Mouse (Mus musculus) forebrain, embryonic 13.5 days (tissue): Measurements from ENCODE around the gene Lix1l. TPM values are rescaled to one million over a fixed set of nuclear protein-coding genes. Genes with fewer than 3 reads are reported as not detected.
A peak's percentile ranks its signal among the peaks of the same experiment; 100 is the strongest.

Experiments used
- ATAC-seq: fragments of 200-750 bp; cut with Nextera tagmentation; 2 replicates; pipeline ENCODE4 v1.8.0; 2017
- H3K27ac ChIP-seq: fragments of 300-500 bp; sonication (generic); 2 replicates; pipeline ENCODE4 v1.5.1; 2015; ENCODE audit warnings: inconsistent platforms, mild to moderate bottlenecking, moderate library complexity
- H3K27me3 ChIP-seq: fragments of 300-500 bp; sonication (generic); 2 replicates; pipeline ENCODE4 v1.6.1; 2015; ENCODE audit warnings: mild to moderate bottlenecking, inconsistent platforms
- H3K36me3 ChIP-seq: fragments of 300-500 bp; sonication (generic); 2 replicates; pipeline ENCODE4 v1.6.1; 2015; ENCODE audit warnings: mild to moderate bottlenecking, inconsistent platforms; ENCODE audit not compliant: poor library complexity, severe bottlenecking
- H3K4me1 ChIP-seq: fragments of 300-500 bp; sonication (generic); 2 replicates; pipeline ENCODE4 v1.6.1; 2015; ENCODE audit warnings: inconsistent platforms
- H3K4me2 ChIP-seq: fragments of 300-500 bp; sonication (generic); 2 replicates; pipeline ENCODE4 v1.6.1; 2015; ENCODE audit warnings: inconsistent platforms, mild to moderate bottlenecking, moderate library complexity
- H3K4me3 ChIP-seq: fragments of 300-500 bp; sonication (generic); 2 replicates; pipeline ENCODE4 v1.5.1; 2015; ENCODE audit warnings: mild to moderate bottlenecking, inconsistent platforms
- H3K9ac ChIP-seq: fragments of 300-500 bp; sonication (generic); 2 replicates; pipeline ENCODE4 v1.6.1; 2015; ENCODE audit warnings: mild to moderate bottlenecking, inconsistent platforms
- H3K9me3 ChIP-seq: fragments of 300-500 bp; sonication (generic); replicated peaks from 2 replicates; pipeline ENCODE4 v1.6.1; 2016; ENCODE audit warnings: inconsistent platforms
- WGBS: fragments of 180-500 bp; shearing (Covaris S2); methylation state at CpG from one replicate; pipeline ENCODE4 v1.1.7; 2015; 5-methylcytosine and 5-hydroxymethylcytosine counted together
- polyA plus RNA-seq: library from polyadenylated mRNA; unstranded; fragments of >200 nt; fragmentation: Nextera tagmentation; extraction: Ambion mirVana; gene quantifications from 2 replicates; pipeline ENCODE4 v1.2.1, GENCODE M21; 2015

Gene Lix1l
- polyA plus RNA-seq, 1 experiment from 2014 or later: 7.2 TPM

GRCm38 (mm10) chr3:96569966-96570605 lies 30.9 kb upstream of the Lix1l start:
- H3K27ac ChIP-seq: no peak overlapping the region
- no peaks in the 10 kb centered on the region for H3K27me3 ChIP-seq
- no peak for ATAC-seq
- H3K36me3 ChIP-seq: no peaks in the 10 kb centered on the region
- H3K9ac ChIP-seq: no peak overlapping the region
- no peak overlapping the region for H3K4me3 ChIP-seq
- no peak overlapping the region for H3K4me2 ChIP-seq
- WGBS: 88% methylated on average over 11 of the region's 11 CpGs
- no peaks in the 10 kb centered on the region for H3K9me3 ChIP-seq
- H3K4me1 ChIP-seq: no peaks in the 10 kb centered on the region

- Histone ChIP-seq H3K27ac (no peak overlapping the region), H3K4me3 (no peak overlapping the region), H3K9me3 (no peaks in the 10 kb centered on the region), H3K36me3 (no peaks in the 10 kb centered on the region), H3K4me2 (no peak overlapping the region), H3K9ac (no peak overlapping the region), H3K4me1 (no peaks in the 10 kb centered on the region), H3K27me3 (no peaks in the 10 kb centered on the region)
- ATAC-seq: no peak
- WGBS: 84% methylated on average over 7 of the region's 7 CpGs
Observed at GRCm38 (mm10) chr3:96570643-96571042, 30.3 kb upstream of the Lix1l start.

- Histone ChIP-seq H3K4me2 (no peak overlapping the region), H3K36me3 (no peaks in the 10 kb centered on the region), H3K27me3 (no peaks in the 10 kb centered on the region), H3K27ac (no peak overlapping the region), H3K9me3 (no peaks in the 10 kb centered on the region), H3K9ac (no peak overlapping the region), H3K4me3 (no peak overlapping the region), H3K4me1 (peaks cover 3% of the 10 kb centered on the region; the same call in 1 of the 2 replicates)
- 70% methylated on average over 2 of the region's 2 CpGs for WGBS
- ATAC-seq: no peak
Observed at GRCm38 (mm10) chr3:96571336-96571735, 29.6 kb upstream of the Lix1l start.

- no peak overlapping the region for H3K9ac ChIP-seq
- H3K9me3 ChIP-seq: no peaks in the 10 kb centered on the region
- H3K4me1 ChIP-seq: peaks cover 11% of the 10 kb centered on the region
- no peaks in the 10 kb centered on the region for H3K27me3 ChIP-seq
- ATAC-seq: no peak
- 83% methylated on average over 16 of the region's 16 CpGs for WGBS
- no peaks in the 10 kb centered on the region for H3K36me3 ChIP-seq
- no peak overlapping the region for H3K4me2 ChIP-seq
- H3K4me3 ChIP-seq: no peak overlapping the region
- H3K27ac ChIP-seq: no peak overlapping the region
Observed at GRCm38 (mm10) chr3:96571896-96572698, 28.9 kb upstream of the Lix1l start.

- peaks cover 4% of the 10 kb centered on the region for H3K36me3 ChIP-seq
- H3K27ac ChIP-seq: no peak overlapping the region
- no peaks in the 10 kb centered on the region for H3K9me3 ChIP-seq
- H3K4me3 ChIP-seq: no peak overlapping the region
- H3K9ac ChIP-seq: no peak overlapping the region
- no peaks in the 10 kb centered on the region for H3K27me3 ChIP-seq
- H3K4me1 ChIP-seq: peaks cover 16% of the 10 kb centered on the region
- WGBS: 88% methylated on average over 19 of the region's 19 CpGs
- no peak for ATAC-seq
- no peak overlapping the region for H3K4me2 ChIP-seq
Observed at GRCm38 (mm10) chr3:96573611-96574511, 27.1 kb upstream of the Lix1l start.

- H3K4me1 ChIP-seq: peaks cover 18% of the 10 kb centered on the region
- H3K4me2 ChIP-seq: no peak overlapping the region
- H3K27ac ChIP-seq: no peak overlapping the region
- H3K9ac ChIP-seq: no peak overlapping the region
- H3K36me3 ChIP-seq: peaks cover 6% of the 10 kb centered on the region
- H3K9me3 ChIP-seq: no peaks in the 10 kb centered on the region
- H3K4me3 ChIP-seq: no peak overlapping the region
- H3K27me3 ChIP-seq: no peaks in the 10 kb centered on the region
- no peak for ATAC-seq
- WGBS: 92% methylated on average over 8 of the region's 8 CpGs
Observed at GRCm38 (mm10) chr3:96575272-96575984, 25.5 kb upstream of the Lix1l start.

GRCm38 (mm10) chr3:96576005-96576658 lies 24.8 kb upstream of the Lix1l start:
- no peak for ATAC-seq
- 67% methylated on average over 14 of the region's 14 CpGs for WGBS
- H3K9ac ChIP-seq: 0 out of 2 replicates have a peak overlapping the region, but pooled peaks have one; percentile 30
- no peaks in the 10 kb centered on the region for H3K27me3 ChIP-seq
- peaks cover 6% of the 10 kb centered on the region for H3K36me3 ChIP-seq
- H3K9me3 ChIP-seq: no peaks in the 10 kb centered on the region
- peaks cover 19% of the 10 kb centered on the region for H3K4me1 ChIP-seq
- H3K4me2 ChIP-seq: peak overlapping the region; percentile 44
- H3K27ac ChIP-seq: no peak overlapping the region
- peak overlapping the region; percentile 8; the same call in 1 of the 2 replicates for H3K4me3 ChIP-seq

- peak within 1 kb of the TSS; percentile 8; the same call in 1 of the 2 replicates for H3K4me3 ChIP-seq
- H3K9me3 ChIP-seq: no peaks in the 10 kb centered on the region
- peak within 1 kb of the TSS; percentile 44 for H3K4me2 ChIP-seq
- H3K4me1 ChIP-seq: peaks cover 19% of the 10 kb centered on the region
- ATAC-seq: peak; percentile 75
- H3K27me3 ChIP-seq: 0 out of 2 replicates have a peak, but pooled peaks cover 4% of the 10 kb centered on the region
- 39% methylated on average over 17 of the region's 17 CpGs for WGBS
- peak within 1 kb of the TSS; percentile 19; the same call in 1 of the 2 replicates for H3K27ac ChIP-seq
- peak within 1 kb of the TSS; percentile 30; the same call in 1 of the 2 replicates for H3K9ac ChIP-seq
- H3K36me3 ChIP-seq: peaks cover 6% of the 10 kb centered on the region
Observed at GRCm38 (mm10) chr3:96576690-96577541, 24.0 kb upstream of the Lix1l start, which contains the start of gene Gm16253. Gene Gm16253 (plus strand): TSS chr3:96576984.

GRCm38 (mm10) chr3:96577566-96577965 lies 23.4 kb upstream of the Lix1l start:
- Histone ChIP-seq H3K4me2 (no peak overlapping the region), H3K9me3 (no peaks in the 10 kb centered on the region), H3K36me3 (peaks cover 6% of the 10 kb centered on the region), H3K27me3 (0 out of 2 replicates have a peak, but pooled peaks cover 4% of the 10 kb centered on the region), H3K27ac (no peak overlapping the region), H3K4me3 (no peak overlapping the region), H3K9ac (no peak overlapping the region), H3K4me1 (peaks cover 19% of the 10 kb centered on the region)
- 82% methylated on average over 4 of the region's 4 CpGs for WGBS
- ATAC-seq: no peak

- WGBS: 78% methylated on average over 12 of the region's 12 CpGs
- H3K9ac ChIP-seq: no peak overlapping the region
- peaks cover 6% of the 10 kb centered on the region for H3K36me3 ChIP-seq
- H3K4me3 ChIP-seq: no peak overlapping the region
- 0 out of 2 replicates have a peak, but pooled peaks cover 4% of the 10 kb centered on the region for H3K27me3 ChIP-seq
- H3K9me3 ChIP-seq: no peaks in the 10 kb centered on the region
- no peak for ATAC-seq
- H3K4me1 ChIP-seq: peaks cover 19% of the 10 kb centered on the region
- H3K27ac ChIP-seq: no peak overlapping the region
- H3K4me2 ChIP-seq: no peak overlapping the region
Observed at GRCm38 (mm10) chr3:96578561-96579238, 22.2 kb upstream of the Lix1l start.
